18 mouse cellular contexts compared by ENCODE assay signal in genomic region chr17:12530081-12530480, GRCm38 (mm10). TPM values are rescaled to one million over a fixed set of nuclear protein-coding genes. Genes with fewer than 3 reads are reported as not detected.
DNase-seq lines count a peak whose midpoint lies in the region; ATAC-seq lines count a peak whose summit lies in the region.
"Had no signal": no experiment of that assay in that cellular context is flagged by ENCODE, and none has a peak within 500 bp of the region (broad histone marks: within the 10 kb centered on the region; RNA-seq: fewer than 3 reads in every experiment).

No protein-coding gene starts in this region.

- WGBS in heart, embryonic 13.5 days = 23% methylated on average over 6 of the region's 6 CpGs

- peak; percentile 23 to 70 for DNase-seq in adrenal gland, adult (ENCODE audit: inconsistent age in 2 of 2, low spot score in 1 of 2)
- DNase-seq in adrenal gland, postnatal 4 days (ENCODE audit: low spot score in 2 of 2) = no peak
- DNase-seq in kidney, postnatal 36 days = peak; percentile 16 to 32
- no peak for DNase-seq in kidney, postnatal 14 days
- peak; percentile 50 for DNase-seq in lung, postnatal 36 days
- DNase-seq in cerebellum, adult 8-10 months = no peak
- no peak for DNase-seq in ovary, adult 18-20 months (ENCODE audit: low spot score)
- DNase-seq: cerebellum, postnatal 36 days; thymus, adult 2 months had no signal

- H3K4me3 ChIP-seq in heart, embryonic 13.5 days = no peak overlapping the region
- H3K4me3 ChIP-seq: embryonic facial prominence, embryonic 13.5 days; forebrain, embryonic 10.5 days; hindbrain, embryonic 15.5 days; limb, embryonic 10.5 days; midbrain, embryonic 13.5 days had no signal

- no peaks in the 10 kb centered on the region for H3K36me3 ChIP-seq in heart, embryonic 13.5 days
- H3K36me3 ChIP-seq: embryonic facial prominence, embryonic 13.5 days; forebrain, embryonic 10.5 days; hindbrain, embryonic 15.5 days; limb, embryonic 10.5 days; midbrain, embryonic 13.5 days had no signal

- peaks cover 18% of the 10 kb centered on the region for H3K4me1 ChIP-seq in heart, embryonic 13.5 days
- H3K4me1 ChIP-seq: embryonic facial prominence, embryonic 13.5 days; forebrain, embryonic 10.5 days; hindbrain, embryonic 15.5 days; midbrain, embryonic 13.5 days had no signal

- peak overlapping the region; percentile 25; the same call in 1 of the 2 replicates for H3K27ac ChIP-seq in heart, embryonic 13.5 days (replicated peaks)
- H3K27ac ChIP-seq: embryonic facial prominence, embryonic 13.5 days; forebrain, embryonic 10.5 days; hindbrain, embryonic 15.5 days; limb, embryonic 10.5 days; midbrain, embryonic 13.5 days had no signal

- no peaks in the 10 kb centered on the region for H3K9me3 ChIP-seq in heart, embryonic 13.5 days
- H3K9me3 ChIP-seq: embryonic facial prominence, embryonic 13.5 days; forebrain, embryonic 10.5 days; hindbrain, embryonic 15.5 days; limb, embryonic 10.5 days; midbrain, embryonic 13.5 days had no signal

- ATAC-seq in heart, embryonic 13.5 days (ENCODE audit: extremely low read depth, insufficient number of reproducible peaks, low FRiP score, low TSS enrichment) = no peak
- ATAC-seq: midbrain, embryonic 13.5 days had no signal

- H3K4me2 ChIP-seq in heart, embryonic 13.5 days = no peak overlapping the region
- H3K4me2 ChIP-seq: embryonic facial prominence, embryonic 13.5 days; hindbrain, embryonic 15.5 days; midbrain, embryonic 13.5 days had no signal

- H3K9ac ChIP-seq in heart, embryonic 13.5 days = no peak overlapping the region
- H3K9ac ChIP-seq: embryonic facial prominence, embryonic 13.5 days; hindbrain, embryonic 15.5 days; midbrain, embryonic 13.5 days had no signal

- 0 out of 2 replicates have a peak, but pooled peaks cover 9% of the 10 kb centered on the region for H3K27me3 ChIP-seq in heart, embryonic 13.5 days (replicated peaks)
- H3K27me3 ChIP-seq: embryonic facial prominence, embryonic 13.5 days; midbrain, embryonic 13.5 days had no signal

RNA-seq across cellular contexts. Expression of gene Slc22a3, which starts 22.6 kb away (rescaled TPM):
- total RNA-seq in adrenal gland, postnatal 4 days (2021) = 1 to 10 TPM in 1 of 2 experiments, under 1 TPM in 1; 0.90 to 1.2 TPM
- 0.10 and 0.36 TPM in 2 replicates for polyA plus RNA-seq in heart, embryonic 13.5 days (2015; fragmentation: Nextera tagmentation; extraction: Ambion mirVana)
- total RNA-seq: CH12.LX had no signal
- polyA plus RNA-seq: limb, embryonic 10.5 days had no signal

RNA-seq across cellular contexts. Expression of gene Slc22a2, which starts 53.9 kb away (rescaled TPM):
- 1 to 10 TPM in 1 of 2 experiments, under 1 TPM in 1; 0.45 to 6.8 TPM for total RNA-seq in adrenal gland, postnatal 4 days (2021)
- polyA plus RNA-seq in heart, embryonic 13.5 days (2015; fragmentation: Nextera tagmentation; extraction: Ambion mirVana) = not detected in 2 replicates
- total RNA-seq: CH12.LX; granulocyte monocyte progenitor cell, adult 5-6 weeks had no signal
- polyA plus RNA-seq: embryonic facial prominence, embryonic 13.5 days; forebrain, embryonic 10.5 days; limb, embryonic 10.5 days; liver, embryonic 16.5 days had no signal

Comparison
In these comparisons a context has a peak if more than half of its experiments do, and no peak if none do; other contexts are left out.
1. DNase-seq: peak in adrenal gland, adult (2 of 2), kidney, postnatal 36 days (2 of 2) and lung, postnatal 36 days (single experiment); none in adrenal gland, postnatal 4 days (0 of 2), kidney, postnatal 14 days (single experiment), cerebellum, adult 8-10 months (single experiment) and ovary, adult 18-20 months (single experiment).